Mouse (Mus musculus) heart, postnatal 10 days (tissue): ENCODE data around the gene Emsy. TPM values are rescaled to one million over a fixed set of nuclear protein-coding genes. Genes with fewer than 3 reads are reported as not detected.

Source experiments
- DNase-seq, 2 experiments: peaks; one replicate each; pipeline ENCODE4 v3.0.0; 2021
- intact Hi-C: fragments of 180-260 bp; cut with DNase I; formaldehyde crosslinking; loops from one replicate; pipeline ENCODE4 v1.15.1; 2025
- total RNA-seq, 2 experiments: library from RNA; stranded (reverse); gene quantifications; 2 replicates each; pipeline ENCODE4 v1.2.3; 2021

Emsy gene
- total RNA-seq, 2 experiments from 2014 or later = 28.4 to 36.3 TPM

GRCm38 (mm10) chr7:98550596-98550995, 106.0 kb downstream of the Emsy start:
- DNase-seq = peak; percentile 48 to 62
- intact Hi-C loops = no loop called here

- intact Hi-C loops = no loop called here
- peak; percentile 75 to 79 for DNase-seq
These were observed 107.7 kb downstream of the Emsy start for GRCm38 (mm10) chr7:98548839-98549238.

GRCm38 (mm10) chr7:98544556-98544955, 112.0 kb downstream of the Emsy start:
- intact Hi-C loops = no loop called here
- no peak for DNase-seq

GRCm38 (mm10) chr7:98543853-98544370, 112.7 kb downstream of the Emsy start:
- DNase-seq = no peak
- intact Hi-C loops = no loop called here

GRCm38 (mm10) chr7:98542731-98543142, 113.8 kb downstream of the Emsy start:
- peak; percentile 71 to 72 for DNase-seq
- intact Hi-C loops = no loop called here

- intact Hi-C loops = no loop called here
These were observed 114.3 kb downstream of the Emsy start for GRCm38 (mm10) chr7:98542267-98542666.

GRCm38 (mm10) chr7:98541564-98541963, 115.0 kb downstream of the Emsy start:
- intact Hi-C loops = no loop called here
- DNase-seq = no peak

More at GRCm38 (mm10) chr7:98542267-98542666, 114.3 kb downstream of the Emsy start:
- no peak for DNase-seq

- intact Hi-C loops = no loop called here
- no peak for DNase-seq
These were observed 115.7 kb downstream of the Emsy start for GRCm38 (mm10) chr7:98540879-98541278.

GRCm38 (mm10) chr7:98537967-98538573, 118.5 kb downstream of the Emsy start:
- intact Hi-C loops = no loop called here
- no peak for DNase-seq

GRCm38 (mm10) chr7:98537210-98537966, 119.2 kb downstream of the Emsy start:
- DNase-seq = no peak
- intact Hi-C loops = no loop called here

Other genes starting within 250 kb of the Emsy start
- gene Gucy2d, start 216.4 kb downstream of the Emsy start, total RNA-seq = under 1 TPM; 0.12 to 0.41 TPM
- 10 to 100 TPM; 17.9 to 18.7 TPM for gene Lrrc32, start 167.5 kb downstream of the Emsy start, total RNA-seq
- 10 to 100 TPM; 72.5 to 74.6 TPM for gene Thap12, start 46.3 kb upstream of the Emsy start, total RNA-seq
- gene Wnt11, start 178.3 kb upstream of the Emsy start, total RNA-seq = 1 to 10 TPM; 2.5 to 2.6 TPM